Mouse (Mus musculus): ENCODE measurements around the gene Erich4. TPM values are rescaled to one million over a fixed set of nuclear protein-coding genes. Genes with fewer than 3 reads are reported as not detected.

Gene Erich4
- polyA plus RNA-seq, 1 experiment from 2014 or later, result not detected

DNA sequence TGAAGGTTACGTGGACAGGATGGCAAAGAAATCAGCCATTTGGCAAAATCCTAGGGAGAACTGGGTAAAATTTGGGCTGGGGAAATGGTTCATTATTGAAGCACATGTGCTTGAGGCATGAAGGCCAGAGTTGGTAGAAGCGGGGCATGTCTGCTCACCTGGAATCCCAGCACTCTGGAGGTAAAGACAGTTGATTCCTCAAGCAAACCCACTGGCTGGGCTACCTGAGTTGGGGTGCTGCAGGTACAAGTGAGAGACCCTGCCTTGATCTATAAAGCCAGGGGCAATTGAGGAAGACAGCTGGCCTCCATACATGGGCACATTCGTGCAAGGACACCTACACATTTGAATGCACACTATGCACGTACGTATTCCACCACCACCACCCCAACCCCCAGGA, 4.4 kb upstream of the Erich4 start:
- peaks cover 30% of the 10 kb centered on the region for H3K36me3 ChIP-seq
- peaks cover 15% of the 10 kb centered on the region for H3K4me1 ChIP-seq (replicated peaks)
- H3K27ac ChIP-seq, result no peak overlapping the region
- WGBS, result 91% methylated on average over 5 of the region's 5 CpGs
- H3K4me3 ChIP-seq, result peak overlapping the region; percentile 83
- H3K4me2 ChIP-seq, result peak overlapping the region; percentile 83
- H3K9me3 ChIP-seq (replicated peaks), result no peaks in the 10 kb centered on the region
- no peak for ATAC-seq (replicated peaks; ENCODE audit: insufficient number of reproducible peaks, insufficient read depth, low FRiP score, low read depth)
- H3K9ac ChIP-seq, result no peak overlapping the region
- 0 out of 2 replicates have a peak, but pooled peaks cover 2% of the 10 kb centered on the region for H3K27me3 ChIP-seq

DNA sequence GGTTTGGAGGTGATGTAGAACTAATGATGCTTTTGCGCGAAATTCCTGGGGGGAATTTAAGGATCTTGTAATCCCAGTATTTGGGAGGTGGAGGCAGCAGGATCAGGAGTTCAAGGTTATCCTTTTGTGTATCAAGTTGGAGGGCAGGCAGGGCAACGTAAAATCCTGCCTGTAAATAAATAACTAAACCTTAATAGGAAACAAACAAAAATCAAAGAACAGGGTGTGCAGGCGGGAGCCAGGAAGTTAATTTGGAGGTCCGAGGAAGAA, 4.0 kb upstream of the Erich4 start:
- peaks cover 11% of the 10 kb centered on the region for H3K4me1 ChIP-seq (replicated peaks)
- no peaks in the 10 kb centered on the region for H3K9me3 ChIP-seq (replicated peaks)
- peak overlapping the region; percentile 83 for H3K4me2 ChIP-seq
- ATAC-seq (replicated peaks; ENCODE audit: insufficient number of reproducible peaks, insufficient read depth, low FRiP score, low read depth), result no peak
- H3K27me3 ChIP-seq, result 0 out of 2 replicates have a peak, but pooled peaks cover 2% of the 10 kb centered on the region
- peak overlapping the region; percentile 81 for H3K27ac ChIP-seq
- H3K4me3 ChIP-seq, result peak overlapping the region; percentile 83
- peak overlapping the region; percentile 75 for H3K9ac ChIP-seq
- WGBS, result 21% methylated on average over 5 of the region's 5 CpGs
- peaks cover 30% of the 10 kb centered on the region for H3K36me3 ChIP-seq

DNA sequence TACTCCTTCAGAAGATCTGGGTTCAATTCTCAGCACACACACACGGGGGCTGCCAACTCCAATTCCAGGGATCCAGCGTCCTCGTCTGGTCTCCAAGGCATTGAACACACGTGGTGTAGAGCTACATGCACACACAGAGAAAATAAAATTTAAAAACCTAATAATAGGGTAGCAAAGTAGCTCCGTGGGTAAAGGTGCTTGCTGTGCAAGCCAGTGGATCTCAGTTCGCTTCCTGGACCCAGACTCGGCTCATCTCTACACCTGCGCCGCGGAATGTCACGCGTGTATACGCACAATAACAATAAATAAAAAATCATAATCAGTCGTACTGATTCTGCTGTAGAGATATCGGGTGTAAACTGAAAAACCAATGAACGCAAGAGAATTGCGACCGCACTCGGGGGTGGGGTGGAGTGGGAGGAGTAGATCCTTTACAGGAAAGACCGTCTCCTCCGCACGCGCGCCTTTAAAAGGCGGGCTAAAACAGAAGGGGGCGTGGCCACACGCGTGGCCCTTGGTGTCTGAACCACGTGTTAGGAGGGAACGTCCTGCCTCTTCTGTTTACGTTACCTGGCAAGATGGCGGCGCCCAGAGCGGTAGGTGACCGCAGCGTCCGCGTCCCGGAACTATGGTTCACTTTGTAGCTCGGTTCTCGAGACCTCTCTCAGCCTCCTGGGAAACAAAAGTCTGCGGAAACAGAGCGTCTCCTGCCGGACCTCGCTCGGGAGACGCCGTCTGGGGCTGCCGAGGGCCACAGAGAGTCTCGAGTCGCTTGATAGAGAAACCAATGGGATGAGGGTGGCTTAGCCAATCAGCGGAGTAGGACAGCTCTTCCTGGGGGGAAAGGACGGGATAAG, 3.4 kb upstream of the Erich4 start, which contains the start of gene Dmac2:
Dmac2 (plus strand) TSS at position 550 of the 857 bp plus-strand sequence.
- peak within 1 kb of the TSS; percentile 81 for H3K27ac ChIP-seq
- H3K4me2 ChIP-seq, result peak within 1 kb of the TSS; percentile 83
- H3K4me1 ChIP-seq (replicated peaks), result peaks cover 9% of the 10 kb centered on the region
- H3K27me3 ChIP-seq, result 0 out of 2 replicates have a peak, but pooled peaks cover 2% of the 10 kb centered on the region
- peaks cover 28% of the 10 kb centered on the region for H3K36me3 ChIP-seq
- H3K9ac ChIP-seq, result peak within 1 kb of the TSS; percentile 75
- H3K9me3 ChIP-seq (replicated peaks), result no peaks in the 10 kb centered on the region
- ATAC-seq (replicated peaks; ENCODE audit: insufficient number of reproducible peaks, insufficient read depth, low FRiP score, low read depth), result peak; percentile 90
- H3K4me3 ChIP-seq, result peak within 1 kb of the TSS; percentile 83
- 1% methylated on average over 53 of the region's 53 CpGs for WGBS

DNA sequence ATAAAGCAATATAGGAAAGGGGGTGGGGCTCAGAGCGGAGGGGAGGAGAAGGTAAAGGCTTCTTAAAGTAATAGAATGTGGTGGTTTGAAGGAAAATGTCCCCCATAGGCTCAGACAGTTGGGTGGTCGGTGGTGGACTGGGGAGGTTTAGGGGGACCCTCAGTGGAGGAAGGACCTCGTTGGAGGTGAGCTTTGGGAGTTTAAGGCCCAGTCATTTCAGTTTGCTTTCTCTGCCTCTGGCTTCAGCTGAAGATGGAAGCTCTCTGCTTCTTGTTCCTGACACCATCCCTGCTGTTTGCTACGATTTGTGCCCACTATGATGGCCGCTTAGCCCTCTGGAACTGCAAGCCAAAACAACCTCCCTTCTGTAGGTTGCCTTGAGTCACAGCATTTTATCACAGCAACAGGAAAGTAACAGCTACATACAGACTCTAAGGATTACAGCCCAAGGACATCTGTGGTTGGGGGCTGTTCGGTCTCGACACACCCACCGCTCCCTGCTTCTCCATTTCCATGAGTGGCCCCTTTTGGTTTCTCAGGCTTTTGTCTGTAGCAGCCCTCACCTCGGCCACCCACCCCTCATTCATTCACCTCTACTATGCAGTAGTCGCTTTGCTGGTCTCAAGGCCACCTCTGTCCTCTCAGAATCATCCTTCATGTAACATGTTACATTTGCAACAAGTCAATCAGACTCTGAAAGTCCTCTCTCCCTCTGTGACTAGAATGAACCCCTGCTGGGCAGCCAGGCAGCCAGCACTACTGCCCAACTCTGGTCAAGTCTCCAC, 1.9 kb upstream of the Erich4 start:
- Histone ChIP-seq H3K27ac (no peak overlapping the region), H3K4me1 (replicated peaks) (peaks cover 9% of the 10 kb centered on the region), H3K9me3 (replicated peaks) (no peaks in the 10 kb centered on the region), H3K9ac (no peak overlapping the region), H3K27me3 (0 out of 2 replicates have a peak, but pooled peaks cover 2% of the 10 kb centered on the region), H3K4me2 (no peak overlapping the region), H3K36me3 (peaks cover 18% of the 10 kb centered on the region), H3K4me3 (no peak overlapping the region)
- 73% methylated on average over 10 of the region's 10 CpGs for WGBS
- ATAC-seq (replicated peaks; ENCODE audit: insufficient number of reproducible peaks, insufficient read depth, low FRiP score, low read depth), result no peak

DNA sequence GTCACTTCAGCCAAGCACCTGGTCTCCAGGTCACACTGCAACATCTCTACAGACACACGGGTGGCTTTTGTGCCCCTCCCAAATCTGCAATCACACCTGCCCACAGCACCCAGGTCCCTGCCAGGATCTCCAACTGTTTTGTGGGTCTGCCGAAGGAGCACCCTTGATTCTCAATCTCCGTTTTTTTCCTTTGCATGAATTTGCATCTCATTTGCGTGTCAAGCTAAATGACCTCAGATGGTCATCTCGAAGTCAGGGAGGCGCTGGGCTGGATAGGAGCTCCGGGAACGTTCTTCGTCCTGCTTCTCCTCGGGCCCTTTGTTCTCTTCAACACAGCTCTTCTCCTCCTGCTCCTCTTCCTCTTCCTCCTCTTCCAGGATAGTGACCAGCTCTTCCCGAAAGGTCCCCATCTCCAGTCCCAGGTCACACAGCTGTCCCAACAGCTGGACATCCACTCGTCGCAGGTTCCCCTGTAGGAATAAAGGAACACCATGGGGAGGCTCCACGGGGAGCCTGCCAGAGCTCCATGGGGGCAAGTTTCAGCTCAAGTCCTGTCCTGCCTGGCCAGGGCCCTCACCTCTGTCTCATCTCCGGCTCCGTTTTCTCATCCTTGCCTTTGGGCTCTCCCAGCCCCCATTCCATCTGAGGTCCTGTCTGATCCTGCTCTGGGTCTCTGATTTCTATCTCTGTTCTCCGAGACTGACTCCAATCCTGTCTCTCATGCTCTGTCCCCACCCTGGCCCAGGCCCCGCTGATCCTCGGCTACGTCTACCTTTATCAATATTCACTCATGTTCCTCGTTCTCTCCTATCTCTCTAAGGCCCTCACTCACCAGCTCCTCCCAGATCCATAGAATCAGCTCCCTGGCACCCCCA, 624 bp downstream of the Erich4 start:
- no peaks in the 10 kb centered on the region for H3K36me3 ChIP-seq
- ATAC-seq (replicated peaks; ENCODE audit: insufficient number of reproducible peaks, insufficient read depth, low FRiP score, low read depth), result no peak
- H3K27me3 ChIP-seq, result 0 out of 2 replicates have a peak, but pooled peaks cover 2% of the 10 kb centered on the region
- H3K4me3 ChIP-seq, result no peak overlapping the region
- H3K9ac ChIP-seq, result no peak overlapping the region
- H3K4me2 ChIP-seq, result no peak overlapping the region
- no peaks in the 10 kb centered on the region for H3K9me3 ChIP-seq (replicated peaks)
- no peak overlapping the region for H3K27ac ChIP-seq
- peaks cover 7% of the 10 kb centered on the region for H3K4me1 ChIP-seq (replicated peaks)
- 56% methylated on average over 21 of the region's 21 CpGs for WGBS

DNA sequence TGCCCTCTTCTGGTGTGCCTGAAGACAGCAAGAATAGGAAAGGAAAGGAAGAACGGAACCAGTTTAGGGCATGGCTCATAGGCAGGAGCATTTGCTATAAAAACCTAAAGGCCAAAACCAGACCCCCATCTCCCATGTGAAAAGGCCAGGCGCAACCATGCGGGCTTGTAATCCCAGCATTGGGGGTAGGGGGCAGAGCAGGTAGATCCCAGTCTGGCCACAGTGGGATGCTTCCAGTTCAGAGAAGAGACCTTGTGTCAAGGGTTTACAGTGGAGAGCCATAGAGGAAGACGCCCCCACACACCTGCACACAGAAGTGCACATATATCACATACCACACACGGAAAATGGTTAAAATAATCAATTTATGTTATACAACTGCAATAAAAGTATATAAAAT, 1.6 kb downstream of the Erich4 start:
- H3K9ac ChIP-seq, result no peak overlapping the region
- 87% methylated on average over 5 of the region's 5 CpGs for WGBS
- no peaks in the 10 kb centered on the region for H3K36me3 ChIP-seq
- no peak overlapping the region for H3K4me3 ChIP-seq
- ATAC-seq (replicated peaks; ENCODE audit: insufficient number of reproducible peaks, insufficient read depth, low FRiP score, low read depth), result no peak
- no peak overlapping the region for H3K4me2 ChIP-seq
- peaks cover 2% of the 10 kb centered on the region; the same call in 1 of the 2 replicates for H3K4me1 ChIP-seq (replicated peaks)
- H3K27ac ChIP-seq, result no peak overlapping the region
- no peaks in the 10 kb centered on the region for H3K9me3 ChIP-seq (replicated peaks)
- H3K27me3 ChIP-seq, result 0 out of 2 replicates have a peak, but pooled peaks cover 2% of the 10 kb centered on the region

DNA sequence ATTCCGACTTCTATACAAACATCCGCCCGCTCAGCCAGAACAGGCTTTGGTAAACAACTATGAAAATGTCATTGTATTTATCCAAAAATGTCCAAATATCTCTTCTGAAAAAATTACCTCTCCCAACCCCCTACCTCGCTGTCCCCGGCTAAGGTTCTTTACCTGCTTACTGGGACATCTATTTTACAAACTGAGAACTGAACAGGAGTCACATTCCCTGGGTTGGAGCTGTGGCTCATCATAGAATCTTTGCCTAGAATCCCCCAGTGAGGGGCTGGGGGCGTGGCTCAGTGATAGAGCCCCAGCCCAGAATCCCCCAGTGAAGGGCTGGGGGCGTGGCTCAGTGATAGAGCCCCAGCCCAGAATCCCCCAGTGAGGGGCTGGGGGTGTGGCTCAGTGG, 4.2 kb downstream of the Erich4 start:
- Histone ChIP-seq H3K4me2 (no peak overlapping the region), H3K9me3 (replicated peaks) (no peaks in the 10 kb centered on the region), H3K9ac (no peak overlapping the region), H3K27me3 (0 out of 2 replicates have a peak, but pooled peaks cover 2% of the 10 kb centered on the region), H3K27ac (no peak overlapping the region), H3K36me3 (no peaks in the 10 kb centered on the region), H3K4me1 (replicated peaks) (no peaks in the 10 kb centered on the region), H3K4me3 (no peak overlapping the region)
- 46% methylated on average over 7 of the region's 7 CpGs for WGBS
- no peak for ATAC-seq (replicated peaks; ENCODE audit: insufficient number of reproducible peaks, insufficient read depth, low FRiP score, low read depth)

DNA sequence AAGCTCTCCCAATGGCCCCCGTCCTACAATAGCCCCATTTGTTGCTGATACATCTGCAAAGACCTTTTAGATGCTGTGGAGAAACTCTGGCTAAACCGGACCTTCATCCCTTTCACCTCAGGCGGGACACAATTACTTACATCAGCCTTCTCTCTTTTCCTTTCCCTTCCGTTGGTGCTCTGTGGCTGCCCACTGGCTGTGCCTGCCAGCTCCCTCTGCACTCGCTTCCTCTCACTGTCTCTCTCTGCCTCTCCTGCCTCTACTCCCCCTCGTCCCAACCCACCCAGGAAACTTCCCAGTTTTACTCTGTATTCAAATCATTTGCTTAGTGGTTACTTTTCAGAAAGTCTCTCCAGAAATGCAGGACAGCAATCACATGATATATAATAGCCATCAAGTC, 5.6 kb downstream of the Erich4 start:
- Histone ChIP-seq H3K9me3 (replicated peaks) (no peaks in the 10 kb centered on the region), H3K4me3 (no peak overlapping the region), H3K4me1 (replicated peaks) (no peaks in the 10 kb centered on the region), H3K27me3 (0 out of 2 replicates have a peak, but pooled peaks cover under 1% of the 10 kb centered on the region), H3K27ac (no peak overlapping the region), H3K4me2 (no peak overlapping the region), H3K9ac (no peak overlapping the region), H3K36me3 (no peaks in the 10 kb centered on the region)
- ATAC-seq (replicated peaks; ENCODE audit: insufficient number of reproducible peaks, insufficient read depth, low FRiP score, low read depth), result no peak
- 30% methylated on average over 6 of the region's 6 CpGs for WGBS

DNA sequence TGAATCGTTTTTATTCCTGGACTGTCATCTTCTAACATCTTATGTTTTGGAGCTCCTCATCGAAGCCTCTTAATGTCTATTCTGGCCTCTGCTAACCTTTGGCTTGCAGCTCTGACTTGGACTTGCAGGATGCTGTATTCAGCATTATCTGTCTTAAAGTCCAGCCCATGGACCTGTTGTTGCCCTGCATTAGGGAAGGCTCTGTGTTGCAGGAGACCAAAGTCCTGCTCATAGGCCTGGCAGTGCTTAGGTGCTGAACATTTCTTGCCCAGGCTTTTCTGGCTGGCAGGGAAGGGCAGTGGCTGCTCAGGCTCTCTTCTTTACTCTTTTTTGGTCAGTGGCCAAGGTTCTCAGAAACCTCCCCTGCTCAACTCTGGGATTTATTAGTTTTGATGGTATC, 8.5 kb downstream of the Erich4 start:
- Histone ChIP-seq H3K27ac (no peak overlapping the region), H3K36me3 (no peaks in the 10 kb centered on the region), H3K9ac (no peak overlapping the region), H3K9me3 (replicated peaks) (no peaks in the 10 kb centered on the region), H3K27me3 (no peaks in the 10 kb centered on the region), H3K4me3 (no peak overlapping the region), H3K4me2 (no peak overlapping the region), H3K4me1 (replicated peaks) (no peaks in the 10 kb centered on the region)
- 68% methylated on average over 2 of the region's 2 CpGs for WGBS
- no peak for ATAC-seq (replicated peaks; ENCODE audit: insufficient number of reproducible peaks, insufficient read depth, low FRiP score, low read depth)

DNA sequence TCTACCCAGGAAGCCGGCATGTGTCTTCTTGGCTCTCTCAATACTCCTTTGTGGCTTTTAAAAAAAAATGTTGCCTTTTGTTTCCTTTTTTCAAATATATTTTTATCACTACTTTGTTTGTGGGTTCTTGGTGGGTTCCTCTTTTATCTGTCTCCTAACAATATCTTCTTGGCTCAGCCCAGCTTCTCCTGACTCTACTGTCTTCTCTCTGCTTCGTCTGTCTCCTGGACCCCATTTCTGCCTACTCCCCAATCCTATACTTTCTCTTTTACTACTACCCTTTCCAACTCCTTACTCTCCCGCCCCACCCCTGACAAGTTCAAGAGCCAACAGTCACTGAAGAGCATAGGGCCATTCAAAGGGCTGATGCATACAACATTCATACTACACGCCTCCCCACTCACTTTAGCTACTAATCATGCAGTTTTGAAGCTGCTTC, 9.0 kb downstream of the Erich4 start:
- no peaks in the 10 kb centered on the region for H3K4me1 ChIP-seq (replicated peaks)
- H3K36me3 ChIP-seq, result no peaks in the 10 kb centered on the region
- 64% methylated on average over 4 of the region's 4 CpGs for WGBS
- no peaks in the 10 kb centered on the region for H3K27me3 ChIP-seq
- H3K4me2 ChIP-seq, result no peak overlapping the region
- no peak overlapping the region for H3K9ac ChIP-seq
- no peak overlapping the region for H3K4me3 ChIP-seq
- no peak overlapping the region for H3K27ac ChIP-seq
- no peak for ATAC-seq (replicated peaks; ENCODE audit: insufficient number of reproducible peaks, insufficient read depth, low FRiP score, low read depth)
- H3K9me3 ChIP-seq (replicated peaks), result no peaks in the 10 kb centered on the region

DNA sequence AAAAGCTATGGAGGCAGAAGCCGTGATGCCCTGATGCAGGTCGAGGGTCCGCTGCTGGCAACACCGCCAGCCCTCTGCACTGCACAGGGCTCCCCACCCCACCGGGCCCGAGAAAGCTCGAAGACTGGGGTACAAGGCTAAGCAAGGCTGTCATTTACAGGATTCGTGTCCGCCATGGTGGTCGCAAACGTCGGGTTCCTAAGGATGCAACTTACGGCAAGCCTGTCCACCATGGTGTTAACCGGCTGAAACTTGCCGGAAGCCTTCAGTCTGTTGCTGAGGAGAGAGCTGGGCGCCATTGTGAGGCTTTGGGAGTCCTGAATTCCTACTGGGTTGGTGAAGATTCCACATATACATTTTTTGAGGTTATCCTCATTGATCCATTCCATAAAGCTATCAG, 14.3 kb downstream of the Erich4 start:
- no peak for ATAC-seq (replicated peaks; ENCODE audit: insufficient number of reproducible peaks, insufficient read depth, low FRiP score, low read depth)
- Histone ChIP-seq H3K4me3 (no peak overlapping the region), H3K4me2 (no peak overlapping the region), H3K4me1 (replicated peaks) (no peaks in the 10 kb centered on the region), H3K27ac (no peak overlapping the region), H3K9ac (no peak overlapping the region), H3K36me3 (no peaks in the 10 kb centered on the region), H3K27me3 (no peaks in the 10 kb centered on the region; the same call in 1 of the 2 replicates), H3K9me3 (replicated peaks) (no peaks in the 10 kb centered on the region)
- WGBS, result 81% methylated on average over 16 of the region's 16 CpGs

Measured in heart, embryonic 15.5 days (tissue).